Mouse (Mus musculus) cerebellum, adult 18-20 months (tissue): ENCODE data around the gene Slc6a4.

Source experiments
- DNase-seq, 2 experiments: peaks; one replicate each; pipeline ENCODE4 v3.0.0; 2021

Slc6a4 gene

GRCm38 (mm10) chr11:76997916-76998704 is at the start of gene Slc6a4:
TSS of gene Slc6a4 (plus strand) at chr11:76998603.
- peak in 1 of 2 experiments; percentile 15 for DNase-seq

GRCm38 (mm10) chr11:76953536-76953935 is 44.9 kb upstream of the Slc6a4 start:
- no peak for DNase-seq

- no peak for DNase-seq
Measured at GRCm38 (mm10) chr11:76965703-76966102, 32.7 kb upstream of the Slc6a4 start.

- no peak for DNase-seq
Measured at GRCm38 (mm10) chr11:76970328-76970727, 28.1 kb upstream of the Slc6a4 start.

- no peak for DNase-seq
Measured at GRCm38 (mm10) chr11:76974680-76975319, 23.6 kb upstream of the Slc6a4 start.

- DNase-seq: no peak
Measured at GRCm38 (mm10) chr11:76981570-76982141, 16.7 kb upstream of the Slc6a4 start.

GRCm38 (mm10) chr11:76982415-76982814 is 16.0 kb upstream of the Slc6a4 start:
- no peak for DNase-seq

- DNase-seq: no peak
Measured at GRCm38 (mm10) chr11:76983641-76984040, 14.8 kb upstream of the Slc6a4 start.

- DNase-seq: no peak
Measured at GRCm38 (mm10) chr11:76984173-76984572, 14.2 kb upstream of the Slc6a4 start.

GRCm38 (mm10) chr11:76990839-76991238 is 7.6 kb upstream of the Slc6a4 start:
- no peak for DNase-seq

GRCm38 (mm10) chr11:76992886-76993285 is 5.5 kb upstream of the Slc6a4 start:
- no peak for DNase-seq

- no peak for DNase-seq
Measured at GRCm38 (mm10) chr11:76995966-76996672, 2.3 kb upstream of the Slc6a4 start.

GRCm38 (mm10) chr11:76997305-76997704 is 1.1 kb upstream of the Slc6a4 start:
- peak; percentile 81 to 82 for DNase-seq

- peak in 1 of 2 experiments; percentile 4 for DNase-seq
Measured at GRCm38 (mm10) chr11:76998705-76999226, 363 bp downstream of the Slc6a4 start.

- DNase-seq: no peak
Measured at GRCm38 (mm10) chr11:77000741-77001140, 2.3 kb downstream of the Slc6a4 start.

- no peak for DNase-seq
Measured at GRCm38 (mm10) chr11:77002361-77002760, 4.0 kb downstream of the Slc6a4 start.

- no peak for DNase-seq
Measured at GRCm38 (mm10) chr11:77005881-77006280, 7.5 kb downstream of the Slc6a4 start.

GRCm38 (mm10) chr11:77006616-77007015 is 8.2 kb downstream of the Slc6a4 start:
- peak; percentile 5 to 20 for DNase-seq

- no peak for DNase-seq
Measured at GRCm38 (mm10) chr11:77009069-77010025, 10.9 kb downstream of the Slc6a4 start.

- DNase-seq: no peak
Measured at GRCm38 (mm10) chr11:77010762-77011475, 12.5 kb downstream of the Slc6a4 start.

- no peak for DNase-seq
Measured at GRCm38 (mm10) chr11:77018046-77018445, 19.6 kb downstream of the Slc6a4 start.
